Mouse (Mus musculus): Measurements from ENCODE around the gene Trappc6a. TPM values are rescaled to one million over a fixed set of nuclear protein-coding genes. Genes with fewer than 3 reads are reported as not detected.

Gene Trappc6a
- polyA plus RNA-seq, 1 experiment from 2014 or later: 72.6 TPM

- Histone ChIP-seq H3K4me1 (peaks cover 49% of the 10 kb centered on the region), H3K27ac (replicated peaks) (no peak overlapping the region), H3K4me3 (peak overlapping the region; percentile 100; the same call in 1 of the 2 replicates), H3K36me3 (replicated peaks) (peaks cover 62% of the 10 kb centered on the region), H3K9me3 (no peaks in the 10 kb centered on the region), H3K27me3 (replicated peaks; ENCODE audit: low read depth, poor library complexity, severe bottlenecking) (no peaks in the 10 kb centered on the region)
- WGBS: 45% methylated on average over 2 of the region's 2 CpGs
- DNase-seq (ENCODE audit: low spot score): no peak
Measured at GRCm38 (mm10) chr7:19558965-19559364, 50.8 kb downstream of the Trappc6a start.

- H3K27ac ChIP-seq (replicated peaks): peak overlapping the region; percentile 95
- no peak for DNase-seq (ENCODE audit: low spot score)
- H3K4me1 ChIP-seq: peaks cover 49% of the 10 kb centered on the region
- peaks cover 62% of the 10 kb centered on the region for H3K36me3 ChIP-seq (replicated peaks)
- 34% methylated on average over 11 of the region's 11 CpGs for WGBS
- no peaks in the 10 kb centered on the region for H3K27me3 ChIP-seq (replicated peaks; ENCODE audit: low read depth, poor library complexity, severe bottlenecking)
- H3K4me3 ChIP-seq: peak overlapping the region; percentile 100
- peaks cover 14% of the 10 kb centered on the region; the same call in 1 of the 2 replicates for H3K9me3 ChIP-seq
Measured at GRCm38 (mm10) chr7:19560491-19561260, 52.5 kb downstream of the Trappc6a start.

GRCm38 (mm10) chr7:19561431-19561764, 53.2 kb downstream of the Trappc6a start:
- H3K4me3 ChIP-seq: peak overlapping the region; percentile 100
- H3K27ac ChIP-seq (replicated peaks): peak overlapping the region; percentile 95
- peaks cover 14% of the 10 kb centered on the region; the same call in 1 of the 2 replicates for H3K9me3 ChIP-seq
- peaks cover 60% of the 10 kb centered on the region for H3K36me3 ChIP-seq (replicated peaks)
- no peaks in the 10 kb centered on the region for H3K27me3 ChIP-seq (replicated peaks; ENCODE audit: low read depth, poor library complexity, severe bottlenecking)
- H3K4me1 ChIP-seq: peaks cover 49% of the 10 kb centered on the region
- no peak for DNase-seq (ENCODE audit: low spot score)
- 2% methylated on average over 11 of the region's 11 CpGs for WGBS

GRCm38 (mm10) chr7:19561765-19562642, 53.8 kb downstream of the Trappc6a start:
- peaks cover 49% of the 10 kb centered on the region for H3K4me1 ChIP-seq
- H3K4me3 ChIP-seq: peak overlapping the region; percentile 100
- peaks cover 59% of the 10 kb centered on the region for H3K36me3 ChIP-seq (replicated peaks)
- peak; percentile 97 for DNase-seq (ENCODE audit: low spot score)
- under 1% methylated on average over 102 of the region's 102 CpGs for WGBS
- peak overlapping the region; percentile 95 for H3K27ac ChIP-seq (replicated peaks)
- H3K27me3 ChIP-seq (replicated peaks; ENCODE audit: low read depth, poor library complexity, severe bottlenecking): no peaks in the 10 kb centered on the region
- H3K9me3 ChIP-seq: peaks cover 14% of the 10 kb centered on the region; the same call in 1 of the 2 replicates

- peaks cover 57% of the 10 kb centered on the region for H3K36me3 ChIP-seq (replicated peaks)
- peak within 1 kb of the TSS; percentile 100 for H3K4me3 ChIP-seq
- no peak for DNase-seq (ENCODE audit: low spot score)
- H3K9me3 ChIP-seq: peaks cover 14% of the 10 kb centered on the region; the same call in 1 of the 2 replicates
- H3K27me3 ChIP-seq (replicated peaks; ENCODE audit: low read depth, poor library complexity, severe bottlenecking): no peaks in the 10 kb centered on the region
- WGBS: 3% methylated on average over 19 of the region's 19 CpGs
- H3K4me1 ChIP-seq: peaks cover 49% of the 10 kb centered on the region
- H3K27ac ChIP-seq (replicated peaks): peak within 1 kb of the TSS; percentile 95
Measured at GRCm38 (mm10) chr7:19562643-19563410, 54.6 kb downstream of the Trappc6a start, which contains the start of gene Ppp1r37. Ppp1r37 (minus strand) TSS chr7:19563076.

- H3K27me3 ChIP-seq (replicated peaks; ENCODE audit: low read depth, poor library complexity, severe bottlenecking): no peaks in the 10 kb centered on the region
- 88% methylated on average over 3 of the region's 3 CpGs for WGBS
- DNase-seq (ENCODE audit: low spot score): no peak
- H3K4me3 ChIP-seq: peak overlapping the region; percentile 100; the same call in 1 of the 2 replicates
- no peak overlapping the region for H3K27ac ChIP-seq (replicated peaks)
- peaks cover 57% of the 10 kb centered on the region for H3K36me3 ChIP-seq (replicated peaks)
- H3K4me1 ChIP-seq: peaks cover 40% of the 10 kb centered on the region
- peaks cover 14% of the 10 kb centered on the region; the same call in 1 of the 2 replicates for H3K9me3 ChIP-seq
Measured at GRCm38 (mm10) chr7:19563884-19564283, 55.7 kb downstream of the Trappc6a start.

GRCm38 (mm10) chr7:19564455-19564854, 56.3 kb downstream of the Trappc6a start:
- no peak for DNase-seq (ENCODE audit: low spot score)
- WGBS: 91% methylated on average over 4 of the region's 4 CpGs
- no peaks in the 10 kb centered on the region for H3K27me3 ChIP-seq (replicated peaks; ENCODE audit: low read depth, poor library complexity, severe bottlenecking)
- no peak overlapping the region; the same call in 1 of the 2 replicates for H3K4me3 ChIP-seq
- peaks cover 14% of the 10 kb centered on the region; the same call in 1 of the 2 replicates for H3K9me3 ChIP-seq
- peaks cover 34% of the 10 kb centered on the region for H3K4me1 ChIP-seq
- H3K36me3 ChIP-seq (replicated peaks): peaks cover 61% of the 10 kb centered on the region
- no peak overlapping the region for H3K27ac ChIP-seq (replicated peaks)

Other genes with a start within 250 kb of the Trappc6a start
- 56.7 and 61.1 TPM in 2 replicates for gene Vasp, start 236.6 kb upstream of the Trappc6a start, polyA plus RNA-seq (2016; fragmentation: Nextera tagmentation; extraction: Ambion mirVana)
- 0.25 TPM in 1 of 2 replicates, not detected in the other for gene Ppm1n, start 228.3 kb upstream of the Trappc6a start, polyA plus RNA-seq (2016; fragmentation: Nextera tagmentation; extraction: Ambion mirVana)
- 16.6 and 18.8 TPM in 2 replicates for gene Rtn2, start 225.8 kb upstream of the Trappc6a start, polyA plus RNA-seq (2016; fragmentation: Nextera tagmentation; extraction: Ambion mirVana)
- gene Fosb, start 198.3 kb upstream of the Trappc6a start, polyA plus RNA-seq (2016; fragmentation: Nextera tagmentation; extraction: Ambion mirVana): 0.09 TPM in 1 of 2 replicates, not detected in the other
- 102 and 107 TPM in 2 replicates for gene Ercc1, start 163.6 kb upstream of the Trappc6a start, polyA plus RNA-seq (2016; fragmentation: Nextera tagmentation; extraction: Ambion mirVana)
- 26.8 and 28.9 TPM in 2 replicates for gene Cd3eap, start 148.9 kb upstream of the Trappc6a start, polyA plus RNA-seq (2016; fragmentation: Nextera tagmentation; extraction: Ambion mirVana)
- gene Ppp1r13l, start 148.6 kb upstream of the Trappc6a start, polyA plus RNA-seq (2016; fragmentation: Nextera tagmentation; extraction: Ambion mirVana): 6.9 and 7.1 TPM in 2 replicates
- 28.1 and 28.8 TPM in 2 replicates for gene Ercc2, start 126.4 kb upstream of the Trappc6a start, polyA plus RNA-seq (2016; fragmentation: Nextera tagmentation; extraction: Ambion mirVana)
- gene Klc3, start 104.3 kb upstream of the Trappc6a start, polyA plus RNA-seq (2016; fragmentation: Nextera tagmentation; extraction: Ambion mirVana): 7.9 and 8.8 TPM in 2 replicates
- 0.20 TPM in 1 of 2 replicates, not detected in the other for gene Ckm, start 103.6 kb upstream of the Trappc6a start, polyA plus RNA-seq (2016; fragmentation: Nextera tagmentation; extraction: Ambion mirVana)
- 7.1 and 8.0 TPM in 2 replicates for gene Mark4, start 49.6 kb upstream of the Trappc6a start, polyA plus RNA-seq (2016; fragmentation: Nextera tagmentation; extraction: Ambion mirVana)
- gene Exoc3l2, start 45.1 kb upstream of the Trappc6a start, polyA plus RNA-seq (2016; fragmentation: Nextera tagmentation; extraction: Ambion mirVana): 1.2 and 1.3 TPM in 2 replicates
- gene Bloc1s3, start within 50 bp of the Trappc6a start, polyA plus RNA-seq (2016; fragmentation: Nextera tagmentation; extraction: Ambion mirVana): 1.9 TPM in 2 replicates
- 0.17 and 0.19 TPM in 2 replicates for gene Nkpd1, start 9.4 kb downstream of the Trappc6a start, polyA plus RNA-seq (2016; fragmentation: Nextera tagmentation; extraction: Ambion mirVana)
- gene Ppp1r37, start 54.7 kb downstream of the Trappc6a start, polyA plus RNA-seq (2016; fragmentation: Nextera tagmentation; extraction: Ambion mirVana): 20.7 and 22.9 TPM in 2 replicates
- 0.41 and 0.44 TPM in 2 replicates for gene Zfp296, start 68.9 kb downstream of the Trappc6a start, polyA plus RNA-seq (2016; fragmentation: Nextera tagmentation; extraction: Ambion mirVana)
- 187 and 191 TPM in 2 replicates for gene Gemin7, start 69.2 kb downstream of the Trappc6a start, polyA plus RNA-seq (2016; fragmentation: Nextera tagmentation; extraction: Ambion mirVana)
- 58.0 and 58.9 TPM in 2 replicates for gene Clasrp, start 96.1 kb downstream of the Trappc6a start, polyA plus RNA-seq (2016; fragmentation: Nextera tagmentation; extraction: Ambion mirVana)
- gene Relb, start 121.0 kb downstream of the Trappc6a start, polyA plus RNA-seq (2016; fragmentation: Nextera tagmentation; extraction: Ambion mirVana): 3.5 and 4.2 TPM in 2 replicates
- 82.7 and 86.4 TPM in 2 replicates for gene Clptm1, start 156.6 kb downstream of the Trappc6a start, polyA plus RNA-seq (2016; fragmentation: Nextera tagmentation; extraction: Ambion mirVana)
- 0.29 and 0.47 TPM in 2 replicates for gene Apoc2, start 169.5 kb downstream of the Trappc6a start, polyA plus RNA-seq (2016; fragmentation: Nextera tagmentation; extraction: Ambion mirVana)
- not detected in 2 replicates for gene Gm44805, start 173.0 kb downstream of the Trappc6a start, polyA plus RNA-seq (2016; fragmentation: Nextera tagmentation; extraction: Ambion mirVana)
- gene Apoc4, start 173.1 kb downstream of the Trappc6a start, polyA plus RNA-seq (2016; fragmentation: Nextera tagmentation; extraction: Ambion mirVana): 0.09 TPM in 1 of 2 replicates, not detected in the other
- gene Apoc1, start 184.3 kb downstream of the Trappc6a start, polyA plus RNA-seq (2016; fragmentation: Nextera tagmentation; extraction: Ambion mirVana): 3.6 and 4.7 TPM in 2 replicates
- 135 and 168 TPM in 2 replicates for gene Apoe, start 190.8 kb downstream of the Trappc6a start, polyA plus RNA-seq (2016; fragmentation: Nextera tagmentation; extraction: Ambion mirVana)
- gene Tomm40, start 207.0 kb downstream of the Trappc6a start, polyA plus RNA-seq (2016; fragmentation: Nextera tagmentation; extraction: Ambion mirVana): 216 and 221 TPM in 2 replicates
- gene Nectin2, start 242.1 kb downstream of the Trappc6a start, polyA plus RNA-seq (2016; fragmentation: Nextera tagmentation; extraction: Ambion mirVana): 110 TPM in 2 replicates